Mouse (Mus musculus): Measurements from ENCODE around the gene Tmem174. TPM values are rescaled to one million over a fixed set of nuclear protein-coding genes. Genes with fewer than 3 reads are reported as not detected.

Gene Tmem174
- polyA plus RNA-seq, 1 experiment: 0.25 TPM

GRCm38 (mm10) chr13:98588480-98588879 is 48.7 kb downstream of the Tmem174 start:
- DNase-seq: no peak
- 33% methylated on average over 12 of the region's 12 CpGs for WGBS
- Histone ChIP-seq H3K4me1 (ENCODE audit: control insufficient read depth, insufficient read depth, low read length) (no peaks in the 10 kb centered on the region), H3K27ac (ENCODE audit: insufficient read depth, low read length) (no peak overlapping the region), H3K4me3 (replicated peaks; ENCODE audit: insufficient read depth, low read depth, low read length) (peak overlapping the region; percentile 53), H3K27me3 (ENCODE audit: control insufficient read depth, insufficient read depth, low read length) (no peaks in the 10 kb centered on the region; the same call in 1 of the 2 replicates)
- TF ChIP-seq CTCF (IDR thresholded peaks at IDR 0.05; ENCODE audit: borderline replicate concordance, insufficient read depth, low read depth, low read length) (no peak), POLR2A (IDR thresholded peaks at IDR 0.05; ENCODE audit: borderline replicate concordance, insufficient read depth, low read length) (no peak)

GRCm38 (mm10) chr13:98587639-98588038 is 49.6 kb downstream of the Tmem174 start:
- no peak for DNase-seq
- Histone ChIP-seq H3K4me3 (replicated peaks; ENCODE audit: insufficient read depth, low read depth, low read length) (no peak overlapping the region), H3K27ac (ENCODE audit: insufficient read depth, low read length) (no peak overlapping the region), H3K4me1 (ENCODE audit: control insufficient read depth, insufficient read depth, low read length) (no peaks in the 10 kb centered on the region), H3K27me3 (ENCODE audit: control insufficient read depth, insufficient read depth, low read length) (no peaks in the 10 kb centered on the region; the same call in 1 of the 2 replicates)
- WGBS: 19% methylated on average over 14 of the region's 14 CpGs
- TF ChIP-seq POLR2A (IDR thresholded peaks at IDR 0.05; ENCODE audit: borderline replicate concordance, insufficient read depth, low read length): no peak
- TF ChIP-seq CTCF (IDR thresholded peaks at IDR 0.05; ENCODE audit: borderline replicate concordance, insufficient read depth, low read depth, low read length): no peak

GRCm38 (mm10) chr13:98586817-98587575 is 50.2 kb downstream of the Tmem174 start:
- 40% methylated on average over 17 of the region's 17 CpGs for WGBS
- TF ChIP-seq POLR2A (IDR thresholded peaks at IDR 0.05; ENCODE audit: borderline replicate concordance, insufficient read depth, low read length) (no peak), CTCF (IDR thresholded peaks at IDR 0.05; ENCODE audit: borderline replicate concordance, insufficient read depth, low read depth, low read length) (no peak)
- Histone ChIP-seq H3K27ac (ENCODE audit: insufficient read depth, low read length) (no peak overlapping the region), H3K27me3 (ENCODE audit: control insufficient read depth, insufficient read depth, low read length) (no peaks in the 10 kb centered on the region; the same call in 1 of the 2 replicates), H3K4me3 (replicated peaks; ENCODE audit: insufficient read depth, low read depth, low read length) (no peak overlapping the region), H3K4me1 (ENCODE audit: control insufficient read depth, insufficient read depth, low read length) (no peaks in the 10 kb centered on the region)
- DNase-seq: no peak

Other genes with a start within 250 kb of the Tmem174 start
- gene Gm10320, start 145.4 kb downstream of the Tmem174 start, polyA plus RNA-seq (2012; rRNA removed): 0.34 and 1.1 TPM in 2 replicates
- gene Tmem171, start 57.4 kb upstream of the Tmem174 start, polyA plus RNA-seq (2012; rRNA removed): not detected in 2 replicates
- 21.1 and 22.7 TPM in 2 replicates for gene Fcho2, start 178.0 kb upstream of the Tmem174 start, polyA plus RNA-seq (2012; rRNA removed)